Mouse (Mus musculus): Measurements from ENCODE around the gene Eno1. TPM values are rescaled to one million over a fixed set of nuclear protein-coding genes. Genes with fewer than 3 reads are reported as not detected.
A peak's percentile ranks its signal among the peaks of the same experiment; 100 is the strongest.

The Eno1 gene
- polyA plus RNA-seq, 1 experiment from 2014 or later, result 1,142 TPM

GRCm38 (mm10) chr4:150240381-150240886 is 3.9 kb downstream of the Eno1 start:
- 88% methylated on average over 1 of the region's 1 CpGs for WGBS

GRCm38 (mm10) chr4:150241708-150242107 is 5.2 kb downstream of the Eno1 start:
- Histone ChIP-seq H3K36me3 (ENCODE audit: control insufficient read depth, insufficient read depth, low read length) (peaks cover 24% of the 10 kb centered on the region), H3K27me3 (ENCODE audit: control insufficient read depth, insufficient read depth, low read depth, low read length) (no peaks in the 10 kb centered on the region), H3K4me2 (ENCODE audit: low read length) (no peak overlapping the region), H3K9ac (ENCODE audit: low read depth, low read length) (no peak overlapping the region), H3K4me3 (ENCODE audit: low read depth, low read length) (no peak overlapping the region), H3K27ac (ENCODE audit: low read length) (no peak overlapping the region), H3K9me3 (replicated peaks; ENCODE audit: control insufficient read depth, low read length, poor library complexity, severe bottlenecking) (no peaks in the 10 kb centered on the region), H3K4me1 (ENCODE audit: control insufficient read depth, insufficient read depth, low read length) (peaks cover 28% of the 10 kb centered on the region)
- 64% methylated on average over 4 of the region's 4 CpGs for WGBS
- no peak for ATAC-seq

More at GRCm38 (mm10) chr4:150240381-150240886, 3.9 kb downstream of the Eno1 start:
- Histone ChIP-seq H3K36me3 (ENCODE audit: control insufficient read depth, insufficient read depth, low read length) (peaks cover 20% of the 10 kb centered on the region), H3K4me3 (ENCODE audit: low read depth, low read length) (no peak overlapping the region), H3K27ac (ENCODE audit: low read length) (no peak overlapping the region), H3K27me3 (ENCODE audit: control insufficient read depth, insufficient read depth, low read depth, low read length) (no peaks in the 10 kb centered on the region), H3K4me1 (ENCODE audit: control insufficient read depth, insufficient read depth, low read length) (peaks cover 31% of the 10 kb centered on the region), H3K4me2 (ENCODE audit: low read length) (peak overlapping the region; percentile 15; the same call in 1 of the 2 replicates), H3K9ac (ENCODE audit: low read depth, low read length) (no peak overlapping the region), H3K9me3 (replicated peaks; ENCODE audit: control insufficient read depth, low read length, poor library complexity, severe bottlenecking) (no peaks in the 10 kb centered on the region)
- no peak for ATAC-seq

GRCm38 (mm10) chr4:150242745-150243144 is 6.2 kb downstream of the Eno1 start:
- peaks cover 28% of the 10 kb centered on the region for H3K4me1 ChIP-seq (ENCODE audit: control insufficient read depth, insufficient read depth, low read length)
- ATAC-seq, result no peak
- no peaks in the 10 kb centered on the region for H3K9me3 ChIP-seq (replicated peaks; ENCODE audit: control insufficient read depth, low read length, poor library complexity, severe bottlenecking)
- no peak overlapping the region for H3K9ac ChIP-seq (ENCODE audit: low read depth, low read length)
- H3K27me3 ChIP-seq (ENCODE audit: control insufficient read depth, insufficient read depth, low read depth, low read length), result no peaks in the 10 kb centered on the region
- no peak overlapping the region for H3K4me2 ChIP-seq (ENCODE audit: low read length)
- H3K36me3 ChIP-seq (ENCODE audit: control insufficient read depth, insufficient read depth, low read length), result peaks cover 34% of the 10 kb centered on the region
- H3K4me3 ChIP-seq (ENCODE audit: low read depth, low read length), result no peak overlapping the region
- no peak overlapping the region for H3K27ac ChIP-seq (ENCODE audit: low read length)
- WGBS, result 84% methylated on average over 5 of the region's 5 CpGs

- peaks cover 17% of the 10 kb centered on the region for H3K4me1 ChIP-seq (ENCODE audit: control insufficient read depth, insufficient read depth, low read length)
- 80% methylated on average over 2 of the region's 2 CpGs for WGBS
- no peak overlapping the region for H3K4me3 ChIP-seq (ENCODE audit: low read depth, low read length)
- no peaks in the 10 kb centered on the region for H3K27me3 ChIP-seq (ENCODE audit: control insufficient read depth, insufficient read depth, low read depth, low read length)
- no peak overlapping the region for H3K27ac ChIP-seq (ENCODE audit: low read length)
- H3K4me2 ChIP-seq (ENCODE audit: low read length), result no peak overlapping the region
- ATAC-seq, result no peak
- H3K9me3 ChIP-seq (replicated peaks; ENCODE audit: control insufficient read depth, low read length, poor library complexity, severe bottlenecking), result no peaks in the 10 kb centered on the region
- H3K9ac ChIP-seq (ENCODE audit: low read depth, low read length), result no peak overlapping the region
- peaks cover 44% of the 10 kb centered on the region for H3K36me3 ChIP-seq (ENCODE audit: control insufficient read depth, insufficient read depth, low read length)
Observed at GRCm38 (mm10) chr4:150245876-150246275, 9.4 kb downstream of the Eno1 start.

- H3K9ac ChIP-seq (ENCODE audit: low read depth, low read length), result no peak overlapping the region
- 59% methylated on average over 5 of the region's 5 CpGs for WGBS
- H3K36me3 ChIP-seq (ENCODE audit: control insufficient read depth, insufficient read depth, low read length), result peaks cover 34% of the 10 kb centered on the region
- H3K27ac ChIP-seq (ENCODE audit: low read length), result no peak overlapping the region
- no peaks in the 10 kb centered on the region for H3K9me3 ChIP-seq (replicated peaks; ENCODE audit: control insufficient read depth, low read length, poor library complexity, severe bottlenecking)
- no peak overlapping the region for H3K4me2 ChIP-seq (ENCODE audit: low read length)
- H3K4me3 ChIP-seq (ENCODE audit: low read depth, low read length), result no peak overlapping the region
- H3K4me1 ChIP-seq (ENCODE audit: control insufficient read depth, insufficient read depth, low read length), result peaks cover 17% of the 10 kb centered on the region
- peak; percentile 29; the same call in 1 of the 2 replicates for ATAC-seq
- no peaks in the 10 kb centered on the region for H3K27me3 ChIP-seq (ENCODE audit: control insufficient read depth, insufficient read depth, low read depth, low read length)
Observed at GRCm38 (mm10) chr4:150248009-150248408, 11.5 kb downstream of the Eno1 start.

- H3K4me3 ChIP-seq (ENCODE audit: low read depth, low read length), result no peak overlapping the region
- H3K4me1 ChIP-seq (ENCODE audit: control insufficient read depth, insufficient read depth, low read length), result peaks cover 17% of the 10 kb centered on the region
- WGBS, result 79% methylated on average over 5 of the region's 5 CpGs
- H3K27me3 ChIP-seq (ENCODE audit: control insufficient read depth, insufficient read depth, low read depth, low read length), result no peaks in the 10 kb centered on the region
- H3K36me3 ChIP-seq (ENCODE audit: control insufficient read depth, insufficient read depth, low read length), result peaks cover 30% of the 10 kb centered on the region
- no peak overlapping the region for H3K4me2 ChIP-seq (ENCODE audit: low read length)
- ATAC-seq, result no peak
- H3K9me3 ChIP-seq (replicated peaks; ENCODE audit: control insufficient read depth, low read length, poor library complexity, severe bottlenecking), result no peaks in the 10 kb centered on the region
- no peak overlapping the region for H3K27ac ChIP-seq (ENCODE audit: low read length)
- H3K9ac ChIP-seq (ENCODE audit: low read depth, low read length), result no peak overlapping the region
Observed at GRCm38 (mm10) chr4:150248917-150249316, 12.4 kb downstream of the Eno1 start.

GRCm38 (mm10) chr4:150249731-150250270 is 13.3 kb downstream of the Eno1 start:
- no peaks in the 10 kb centered on the region for H3K9me3 ChIP-seq (replicated peaks; ENCODE audit: control insufficient read depth, low read length, poor library complexity, severe bottlenecking)
- 84% methylated on average over 5 of the region's 5 CpGs for WGBS
- no peak overlapping the region for H3K4me3 ChIP-seq (ENCODE audit: low read depth, low read length)
- H3K36me3 ChIP-seq (ENCODE audit: control insufficient read depth, insufficient read depth, low read length), result peaks cover 24% of the 10 kb centered on the region
- H3K9ac ChIP-seq (ENCODE audit: low read depth, low read length), result no peak overlapping the region
- no peaks in the 10 kb centered on the region for H3K27me3 ChIP-seq (ENCODE audit: control insufficient read depth, insufficient read depth, low read depth, low read length)
- ATAC-seq, result no peak
- H3K4me1 ChIP-seq (ENCODE audit: control insufficient read depth, insufficient read depth, low read length), result peaks cover 17% of the 10 kb centered on the region
- H3K4me2 ChIP-seq (ENCODE audit: low read length), result no peak overlapping the region
- H3K27ac ChIP-seq (ENCODE audit: low read length), result no peak overlapping the region

- Histone ChIP-seq H3K27ac (ENCODE audit: low read length) (peak overlapping the region; percentile 87), H3K27me3 (ENCODE audit: control insufficient read depth, insufficient read depth, low read depth, low read length) (no peaks in the 10 kb centered on the region), H3K9me3 (replicated peaks; ENCODE audit: control insufficient read depth, low read length, poor library complexity, severe bottlenecking) (no peaks in the 10 kb centered on the region), H3K4me1 (ENCODE audit: control insufficient read depth, insufficient read depth, low read length) (peaks cover 17% of the 10 kb centered on the region), H3K4me2 (ENCODE audit: low read length) (no peak overlapping the region), H3K36me3 (ENCODE audit: control insufficient read depth, insufficient read depth, low read length) (peaks cover 23% of the 10 kb centered on the region), H3K4me3 (ENCODE audit: low read depth, low read length) (no peak overlapping the region), H3K9ac (ENCODE audit: low read depth, low read length) (peak overlapping the region; percentile 30)
- 18% methylated on average over 18 of the region's 18 CpGs for WGBS
- ATAC-seq, result peak; percentile 63
Observed at GRCm38 (mm10) chr4:150250549-150251422, 14.3 kb downstream of the Eno1 start.

- no peak overlapping the region for H3K9ac ChIP-seq (ENCODE audit: low read depth, low read length)
- H3K4me2 ChIP-seq (ENCODE audit: low read length), result no peak overlapping the region
- H3K36me3 ChIP-seq (ENCODE audit: control insufficient read depth, insufficient read depth, low read length), result 0 out of 2 replicates have a peak, but pooled peaks cover 2% of the 10 kb centered on the region
- H3K4me1 ChIP-seq (ENCODE audit: control insufficient read depth, insufficient read depth, low read length), result peaks cover 26% of the 10 kb centered on the region
- 57% methylated on average over 4 of the region's 4 CpGs for WGBS
- no peak overlapping the region for H3K4me3 ChIP-seq (ENCODE audit: low read depth, low read length)
- H3K27ac ChIP-seq (ENCODE audit: low read length), result no peak overlapping the region; the same call in 1 of the 2 replicates
- no peak for ATAC-seq
- H3K9me3 ChIP-seq (replicated peaks; ENCODE audit: control insufficient read depth, low read length, poor library complexity, severe bottlenecking), result no peaks in the 10 kb centered on the region
- no peaks in the 10 kb centered on the region for H3K27me3 ChIP-seq (ENCODE audit: control insufficient read depth, insufficient read depth, low read depth, low read length)
Observed at GRCm38 (mm10) chr4:150254416-150254815, 17.9 kb downstream of the Eno1 start.

Data from midbrain, embryonic 16.5 days (tissue).